Mouse (Mus musculus): Measurements from ENCODE around the gene Dgke. TPM values are rescaled to one million over a fixed set of nuclear protein-coding genes. Genes with fewer than 3 reads are reported as not detected.

Gene Dgke
- polyA plus RNA-seq, 1 experiment: 23.1 TPM

- peak; percentile 73 for DNase-seq (ENCODE audit: low read depth)
- TF ChIP-seq POLR2A (IDR thresholded peaks at IDR 0.05; ENCODE audit: borderline replicate concordance, extremely low read depth, insufficient read depth, insufficient read length, poor library complexity, severe bottlenecking) (no peak), CTCF (IDR thresholded peaks at IDR 0.05; ENCODE audit: borderline replicate concordance, extremely low read depth, insufficient read depth, insufficient read length) (peak; percentile 73; the same call in 1 of the 2 replicates)
Observed at GRCm38 (mm10) chr11:89069303-89069702, 2.7 kb upstream of the Dgke start.

- no peak for DNase-seq (ENCODE audit: low read depth)
- TF ChIP-seq CTCF (IDR thresholded peaks at IDR 0.05; ENCODE audit: borderline replicate concordance, extremely low read depth, insufficient read depth, insufficient read length) (no peak), POLR2A (IDR thresholded peaks at IDR 0.05; ENCODE audit: borderline replicate concordance, extremely low read depth, insufficient read depth, insufficient read length, poor library complexity, severe bottlenecking) (no peak)
Observed at GRCm38 (mm10) chr11:89068649-89069048, 2.0 kb upstream of the Dgke start.

DNA sequence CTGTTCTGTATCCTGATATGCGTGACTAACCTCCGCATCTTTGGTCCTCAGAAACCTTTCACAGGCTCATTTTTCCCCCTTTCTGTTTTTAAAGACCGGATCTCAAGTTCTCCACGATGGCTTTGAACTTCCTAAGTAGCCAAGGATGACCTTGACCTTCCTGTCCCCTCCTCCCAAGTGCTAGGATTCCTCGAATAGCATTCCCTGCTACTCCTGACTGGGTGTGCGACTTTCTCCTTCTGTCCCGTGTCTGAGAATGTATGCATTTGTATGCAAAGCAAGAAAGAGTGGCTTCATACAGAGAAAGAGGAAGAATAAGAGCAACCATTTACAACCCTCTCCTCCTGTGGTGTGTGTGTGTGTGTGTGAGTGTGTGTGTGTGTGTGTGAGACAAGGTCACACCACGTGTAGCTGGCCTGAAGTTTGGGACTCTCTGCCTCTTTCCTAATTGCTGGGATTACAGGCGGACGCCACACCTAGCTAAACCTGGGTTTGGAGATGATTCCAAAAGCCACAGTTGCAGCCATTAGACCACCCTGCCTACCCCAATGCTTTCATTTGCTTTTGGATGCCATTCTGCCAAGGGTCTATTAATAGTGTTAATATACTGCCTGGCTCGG, 1.3 kb upstream of the Dgke start:
- TF ChIP-seq POLR2A (IDR thresholded peaks at IDR 0.05; ENCODE audit: borderline replicate concordance, extremely low read depth, insufficient read depth, insufficient read length, poor library complexity, severe bottlenecking) (no peak), CTCF (IDR thresholded peaks at IDR 0.05; ENCODE audit: borderline replicate concordance, extremely low read depth, insufficient read depth, insufficient read length) (no peak)
- DNase-seq (ENCODE audit: low read depth): no peak

GRCm38 (mm10) chr11:89067301-89067822, 712 bp upstream of the Dgke start:
- TF ChIP-seq POLR2A (IDR thresholded peaks at IDR 0.05; ENCODE audit: borderline replicate concordance, extremely low read depth, insufficient read depth, insufficient read length, poor library complexity, severe bottlenecking) (no peak), CTCF (IDR thresholded peaks at IDR 0.05; ENCODE audit: borderline replicate concordance, extremely low read depth, insufficient read depth, insufficient read length) (no peak)
- DNase-seq (ENCODE audit: low read depth): no peak

DNA sequence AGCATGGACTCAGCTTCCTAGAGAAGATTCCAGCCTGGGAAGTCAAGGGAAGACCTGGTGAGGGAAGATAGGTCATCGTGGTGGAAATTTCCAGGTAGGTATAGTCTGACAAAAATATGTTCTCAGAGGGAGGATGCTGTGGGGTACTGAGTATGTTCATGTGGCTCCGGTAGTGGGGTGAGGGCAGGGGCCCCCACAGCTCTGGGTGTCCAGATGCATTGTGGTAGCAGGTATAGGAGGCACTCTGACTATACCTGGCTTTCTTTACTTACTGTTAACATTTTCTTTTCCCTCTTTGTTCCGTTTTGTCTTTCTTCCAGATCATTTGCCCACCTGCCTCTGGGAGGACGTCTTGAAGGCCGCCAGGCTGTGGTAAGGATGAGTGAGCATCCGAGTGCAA, 524 bp downstream of the Dgke start:
- TF ChIP-seq POLR2A (IDR thresholded peaks at IDR 0.05; ENCODE audit: borderline replicate concordance, extremely low read depth, insufficient read depth, insufficient read length, poor library complexity, severe bottlenecking): no peak
- TF ChIP-seq CTCF (IDR thresholded peaks at IDR 0.05; ENCODE audit: borderline replicate concordance, extremely low read depth, insufficient read depth, insufficient read length): no peak
- no peak for DNase-seq (ENCODE audit: low read depth)

- TF ChIP-seq POLR2A (IDR thresholded peaks at IDR 0.05; ENCODE audit: borderline replicate concordance, extremely low read depth, insufficient read depth, insufficient read length, poor library complexity, severe bottlenecking) (no peak), CTCF (IDR thresholded peaks at IDR 0.05; ENCODE audit: borderline replicate concordance, extremely low read depth, insufficient read depth, insufficient read length) (peak; percentile 19; the same call in 1 of the 2 replicates)
- no peak for DNase-seq (ENCODE audit: low read depth)
Observed at GRCm38 (mm10) chr11:89065297-89065696, 1.4 kb downstream of the Dgke start.

- no peak for TF ChIP-seq CTCF (IDR thresholded peaks at IDR 0.05; ENCODE audit: borderline replicate concordance, extremely low read depth, insufficient read depth, insufficient read length)
- TF ChIP-seq POLR2A (IDR thresholded peaks at IDR 0.05; ENCODE audit: borderline replicate concordance, extremely low read depth, insufficient read depth, insufficient read length, poor library complexity, severe bottlenecking): no peak
- DNase-seq (ENCODE audit: low read depth): no peak
Observed at GRCm38 (mm10) chr11:89064312-89064711, 2.3 kb downstream of the Dgke start.

DNA sequence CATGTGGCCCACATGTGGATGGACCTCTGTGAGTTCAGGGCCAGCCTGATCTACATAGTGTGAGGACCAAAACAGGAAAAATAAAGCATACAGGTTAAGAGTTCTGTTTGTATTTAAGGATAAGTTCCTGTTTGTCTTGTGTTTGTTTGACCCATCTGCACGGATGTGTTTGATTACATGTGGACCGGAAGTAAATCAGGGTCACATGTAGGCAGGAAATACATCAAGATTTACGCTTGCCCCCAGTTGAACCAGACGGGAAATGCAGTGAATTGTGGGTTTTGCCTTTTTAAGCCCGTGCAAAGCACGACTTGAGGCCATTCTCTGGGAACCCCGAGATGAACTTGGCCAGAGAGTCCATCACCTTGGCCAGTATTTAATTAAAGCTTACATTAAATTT, 5.3 kb downstream of the Dgke start:
- no peak for TF ChIP-seq CTCF (IDR thresholded peaks at IDR 0.05; ENCODE audit: borderline replicate concordance, extremely low read depth, insufficient read depth, insufficient read length)
- no peak for TF ChIP-seq POLR2A (IDR thresholded peaks at IDR 0.05; ENCODE audit: borderline replicate concordance, extremely low read depth, insufficient read depth, insufficient read length, poor library complexity, severe bottlenecking)
- peak; percentile 12 for DNase-seq (ENCODE audit: low read depth)

GRCm38 (mm10) chr11:89060423-89061089, 6.1 kb downstream of the Dgke start:
- peak; percentile 96 for DNase-seq (ENCODE audit: low read depth)
- TF ChIP-seq CTCF (IDR thresholded peaks at IDR 0.05; ENCODE audit: borderline replicate concordance, extremely low read depth, insufficient read depth, insufficient read length) (no peak), POLR2A (IDR thresholded peaks at IDR 0.05; ENCODE audit: borderline replicate concordance, extremely low read depth, insufficient read depth, insufficient read length, poor library complexity, severe bottlenecking) (peak; percentile 72)

DNA sequence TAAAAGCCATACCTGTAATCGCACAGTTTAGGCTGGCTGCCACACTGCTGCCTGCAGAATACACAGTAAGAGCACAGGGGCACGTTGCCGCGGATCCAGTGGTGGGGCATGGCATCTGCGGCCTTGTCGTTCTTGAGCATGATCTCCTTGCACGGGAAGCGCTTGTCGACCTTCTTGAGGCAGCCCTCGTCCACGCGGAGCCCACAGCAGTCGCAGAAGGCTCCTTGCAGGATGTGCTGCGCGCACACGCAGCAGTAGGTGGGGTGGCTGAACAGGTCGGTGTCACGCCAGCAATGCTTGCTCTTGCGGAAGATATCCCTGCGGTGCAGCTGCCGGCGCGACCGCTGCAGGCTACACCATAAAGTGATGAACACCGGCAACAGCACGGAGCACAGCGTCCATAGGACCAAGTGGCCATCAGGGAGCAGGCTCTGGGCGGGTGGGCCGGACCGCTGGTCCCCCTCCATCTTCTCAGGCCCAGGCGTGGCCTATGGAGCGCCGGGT, 6.7 kb downstream of the Dgke start:
- DNase-seq (ENCODE audit: low read depth): peak; percentile 75
- TF ChIP-seq POLR2A (IDR thresholded peaks at IDR 0.05; ENCODE audit: borderline replicate concordance, extremely low read depth, insufficient read depth, insufficient read length, poor library complexity, severe bottlenecking): no peak
- no peak for TF ChIP-seq CTCF (IDR thresholded peaks at IDR 0.05; ENCODE audit: borderline replicate concordance, extremely low read depth, insufficient read depth, insufficient read length)

DNA sequence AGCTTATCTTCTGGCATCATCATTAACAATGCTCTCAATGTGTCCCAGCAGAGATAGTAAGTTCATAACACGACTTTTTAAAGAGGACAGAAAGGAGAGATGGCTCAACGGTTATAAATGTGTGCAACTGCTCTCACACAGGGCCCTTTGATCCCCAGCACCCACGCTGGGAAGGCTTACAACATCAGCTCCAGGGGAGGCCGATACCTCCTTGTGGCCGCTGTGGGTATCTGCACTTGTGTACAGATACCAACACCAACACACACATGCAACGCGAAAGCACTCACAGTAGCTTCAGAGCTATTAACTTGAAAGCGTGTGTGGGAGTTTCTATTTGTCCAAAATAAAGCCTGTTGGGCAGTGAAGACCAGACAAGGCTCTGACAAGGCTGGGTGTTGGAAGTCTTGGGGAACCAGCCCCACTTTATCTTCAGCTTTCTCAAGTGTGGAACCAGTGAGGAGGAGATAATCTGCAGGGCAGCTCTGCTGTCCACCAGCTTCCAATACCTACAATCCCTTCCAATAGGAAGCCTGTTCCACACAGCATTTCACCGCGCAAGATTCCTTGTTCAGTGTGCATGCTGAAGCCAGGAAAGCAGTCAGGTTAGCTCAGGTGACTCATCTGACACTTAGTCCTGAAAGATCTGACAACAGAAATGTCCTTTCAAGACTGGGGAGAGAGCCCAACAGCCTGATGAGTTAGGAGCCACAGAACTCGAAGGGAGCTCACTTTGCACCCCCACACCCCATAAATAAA, 8.0 kb downstream of the Dgke start:
- TF ChIP-seq CTCF (IDR thresholded peaks at IDR 0.05; ENCODE audit: borderline replicate concordance, extremely low read depth, insufficient read depth, insufficient read length) (peak; percentile 48), POLR2A (IDR thresholded peaks at IDR 0.05; ENCODE audit: borderline replicate concordance, extremely low read depth, insufficient read depth, insufficient read length, poor library complexity, severe bottlenecking) (no peak)
- no peak for DNase-seq (ENCODE audit: low read depth)
